Mouse (Mus musculus) embryonic fibroblast, embryonic 13.5 days (primary cell): ENCODE results near the gene Lrrc75b.

ENCODE experiments used
- CTCF ChIP-seq: IDR thresholded peaks from 2 replicates; pipeline ENCODE4 v1.5.1; 2011; ENCODE audit warnings: mild to moderate bottlenecking, control low read depth, low read length, moderate library complexity, borderline replicate concordance; ENCODE audit not compliant: insufficient read depth
- POLR2A ChIP-seq: IDR thresholded peaks from 2 replicates; pipeline ENCODE4 v1.6.1; 2011; ENCODE audit warnings: low read depth, mild to moderate bottlenecking, control low read depth, low read length, moderate library complexity

GRCm38 (mm10) chr10:75570981-75571657 is 11.0 kb upstream of the Lrrc75b start:
- TF ChIP-seq POLR2A: no peak
- no peak for TF ChIP-seq CTCF
